Mouse (Mus musculus): ENCODE measurements around the gene Tdrd1.
A peak's percentile ranks its signal among the peaks of the same experiment; 100 is the strongest.
"Not testable (repeated sequence)": the region's sequence is repeated elsewhere in the genome, so short reads cannot be mapped to it uniquely, and the experiment has no call there.

Gene Tdrd1

GRCm38 (mm10) chr19:56826047-56826631 is at the start of gene Tdrd1:
TSS of gene Tdrd1 (plus strand) at chr19:56826209.
- DNase-seq (ENCODE audit: low read depth, low spot score): no peak

DNA sequence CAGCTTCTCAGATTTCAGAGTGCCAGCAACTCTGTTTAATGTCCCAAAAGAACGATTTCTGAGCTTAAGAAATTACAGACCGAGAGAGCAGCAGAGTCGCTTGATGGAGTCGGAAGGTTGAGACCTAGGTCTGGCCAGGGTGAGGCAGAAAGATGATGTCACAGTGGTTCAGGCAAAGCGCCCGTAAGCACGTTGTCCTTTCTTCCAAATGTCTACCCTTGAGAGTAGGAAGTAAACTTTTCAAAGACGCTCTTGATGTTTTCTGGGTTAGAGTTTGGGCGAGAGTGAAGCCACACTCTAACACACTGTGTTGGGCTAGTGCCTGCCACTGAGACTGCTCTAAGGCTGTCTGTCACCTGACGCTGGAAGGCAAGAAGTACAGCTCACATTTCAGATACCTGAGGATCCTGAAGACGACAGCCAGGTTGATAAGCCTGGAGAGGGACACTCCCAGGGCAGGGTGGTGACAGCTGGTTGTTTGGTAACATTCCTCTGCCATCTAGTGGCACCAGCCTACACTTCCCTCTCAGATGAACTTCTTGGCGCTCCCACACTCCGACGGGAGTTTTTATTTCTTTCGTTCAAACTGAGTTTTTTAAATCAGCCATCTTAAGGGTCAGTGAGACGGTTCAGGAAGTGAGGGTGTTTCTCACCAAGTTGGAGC is 49.2 kb upstream of the Tdrd1 start:
- DNase-seq (ENCODE audit: low read depth, low spot score): peak; percentile 50

DNA sequence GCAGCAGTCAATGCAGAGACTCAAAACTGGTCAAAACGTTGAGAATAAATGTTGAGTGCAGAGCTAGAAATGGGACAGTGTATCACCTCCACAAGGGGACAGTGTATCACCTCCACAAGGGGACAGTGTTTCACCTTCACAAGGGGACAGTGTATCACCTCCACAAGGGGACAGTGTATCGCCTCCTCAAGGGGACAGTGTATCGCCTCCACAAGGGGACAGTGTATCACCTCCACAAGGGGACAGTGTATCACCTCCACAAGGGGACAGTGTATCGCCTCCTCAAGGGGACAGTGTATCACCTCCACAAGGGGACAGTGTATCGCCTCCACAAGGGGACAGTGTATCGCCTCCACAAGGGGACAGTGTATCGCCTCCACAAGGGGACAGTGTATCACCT is 47.5 kb upstream of the Tdrd1 start:
- not testable (repeated sequence) for DNase-seq (ENCODE audit: low read depth, low spot score)

- DNase-seq (ENCODE audit: low read depth, low spot score): no peak
These were observed 38.1 kb upstream of the Tdrd1 start for GRCm38 (mm10) chr19:56787911-56788310.

- no peak for DNase-seq (ENCODE audit: low read depth, low spot score)
These were observed 37.1 kb upstream of the Tdrd1 start for GRCm38 (mm10) chr19:56788952-56789351.

GRCm38 (mm10) chr19:56797376-56797775 is 28.6 kb upstream of the Tdrd1 start:
- DNase-seq (ENCODE audit: low read depth, low spot score): no peak

- no peak for DNase-seq (ENCODE audit: low read depth, low spot score)
These were observed 25.8 kb upstream of the Tdrd1 start for GRCm38 (mm10) chr19:56800226-56800625.

DNA sequence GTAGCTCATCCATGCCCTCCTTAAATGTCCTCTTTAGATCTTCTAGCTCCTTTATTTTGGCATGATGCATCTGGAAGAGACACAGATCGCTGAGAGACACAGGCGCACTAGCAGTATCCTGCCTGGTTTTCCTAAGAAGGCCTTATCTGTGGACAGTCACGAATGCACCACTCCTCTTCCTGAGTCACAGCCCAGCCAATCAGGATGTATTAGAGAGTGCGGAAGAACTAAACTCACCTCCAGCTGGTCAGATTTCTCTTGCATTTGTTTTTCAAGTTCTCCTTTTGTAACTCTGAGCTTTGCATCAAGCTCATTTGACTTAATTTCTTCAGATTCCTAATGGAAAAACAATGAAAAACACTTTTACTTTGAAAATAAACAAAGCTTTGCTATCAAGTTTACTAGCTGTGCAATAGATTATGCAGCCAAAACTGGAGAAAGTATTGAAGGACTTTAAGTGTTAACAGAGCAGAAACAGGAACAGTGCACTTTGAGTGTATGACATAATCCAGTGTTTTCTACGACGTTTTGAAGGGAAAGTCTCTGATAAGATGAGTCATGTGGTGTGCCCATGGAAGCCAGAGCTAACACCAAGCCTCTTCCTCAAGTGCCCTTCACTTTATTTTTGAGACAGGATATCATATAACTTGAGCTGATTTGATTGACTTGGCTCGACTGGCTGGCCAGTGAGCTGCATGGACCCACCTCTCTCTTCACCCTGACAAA is 24.9 kb upstream of the Tdrd1 start:
- no peak for DNase-seq (ENCODE audit: low read depth, low spot score)

DNA sequence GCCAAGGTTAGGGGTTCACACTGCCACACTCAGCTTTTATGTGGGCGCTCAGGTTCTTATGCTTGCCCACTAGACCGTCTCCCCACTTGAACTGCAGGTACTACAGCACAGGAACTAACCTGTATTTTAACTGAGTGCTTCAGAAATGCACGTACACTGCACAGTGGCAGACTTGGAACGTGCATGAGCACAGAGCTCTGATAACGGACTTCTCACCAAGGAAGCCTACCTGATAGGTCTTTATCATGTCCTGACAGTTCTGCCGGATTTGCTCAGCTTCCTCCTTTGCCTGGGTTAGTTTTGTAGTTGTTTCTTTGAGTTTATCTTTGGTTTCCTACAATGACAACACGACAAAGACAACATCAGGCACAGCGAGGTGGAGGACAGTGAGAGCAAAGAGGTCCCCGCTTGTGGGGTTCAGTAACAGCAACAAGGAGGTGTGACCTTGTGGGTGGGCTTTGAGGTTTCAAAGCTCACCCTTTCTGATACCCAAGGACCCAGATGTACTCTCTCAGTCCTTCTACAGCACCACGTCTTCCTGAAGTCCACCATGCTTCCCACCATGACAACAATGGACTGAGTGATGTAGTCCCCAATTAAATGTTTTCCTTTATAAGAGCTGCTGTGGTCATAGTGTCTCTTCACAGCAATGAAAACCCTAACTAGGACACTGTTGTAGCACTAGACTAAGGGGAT is 24.2 kb upstream of the Tdrd1 start:
- DNase-seq (ENCODE audit: low read depth, low spot score): no peak

DNA sequence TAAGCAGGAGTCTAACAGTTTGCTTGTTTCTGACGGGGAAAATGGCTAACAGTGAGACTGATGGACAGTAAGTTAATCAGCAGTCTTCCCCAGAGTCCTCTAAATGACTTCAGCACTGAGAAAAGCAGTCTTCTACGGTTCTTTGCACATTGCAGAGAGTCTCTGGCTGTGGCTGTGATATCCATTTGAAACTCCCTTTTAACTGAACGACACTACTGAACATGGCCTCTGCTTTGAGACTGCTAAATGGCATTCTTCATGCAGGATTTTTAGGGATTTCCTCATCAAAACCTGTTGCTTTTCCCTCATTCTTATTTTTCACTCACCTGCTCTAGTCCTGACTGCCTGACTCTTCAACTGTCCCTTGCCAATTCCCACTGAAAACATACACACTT is 23.7 kb upstream of the Tdrd1 start:
- no peak for DNase-seq (ENCODE audit: low read depth, low spot score)

GRCm38 (mm10) chr19:56805366-56805765 is 20.6 kb upstream of the Tdrd1 start:
- DNase-seq (ENCODE audit: low read depth, low spot score): no peak

DNA sequence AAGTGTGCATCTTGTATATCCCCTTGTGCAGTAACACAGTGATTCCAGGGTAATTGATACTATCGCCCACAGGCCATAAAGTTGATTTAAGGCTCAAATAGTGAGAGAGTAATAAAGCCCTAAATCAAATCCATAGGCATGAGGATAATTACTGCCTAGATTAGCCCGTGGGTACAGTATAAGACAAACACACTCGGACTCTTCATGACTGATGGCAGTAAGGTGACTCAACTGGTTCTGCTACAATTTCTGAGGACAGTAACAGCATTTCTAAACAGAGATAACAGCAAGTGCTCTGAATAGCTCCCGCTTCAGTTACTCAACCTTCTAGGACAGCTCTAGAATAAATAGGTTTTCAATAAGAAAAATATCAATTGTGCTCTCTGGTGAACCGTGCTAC is 18.9 kb upstream of the Tdrd1 start:
- no peak for DNase-seq (ENCODE audit: low read depth, low spot score)

GRCm38 (mm10) chr19:56808771-56809170 is 17.2 kb upstream of the Tdrd1 start:
- peak; percentile 52 for DNase-seq (ENCODE audit: low read depth, low spot score)

DNA sequence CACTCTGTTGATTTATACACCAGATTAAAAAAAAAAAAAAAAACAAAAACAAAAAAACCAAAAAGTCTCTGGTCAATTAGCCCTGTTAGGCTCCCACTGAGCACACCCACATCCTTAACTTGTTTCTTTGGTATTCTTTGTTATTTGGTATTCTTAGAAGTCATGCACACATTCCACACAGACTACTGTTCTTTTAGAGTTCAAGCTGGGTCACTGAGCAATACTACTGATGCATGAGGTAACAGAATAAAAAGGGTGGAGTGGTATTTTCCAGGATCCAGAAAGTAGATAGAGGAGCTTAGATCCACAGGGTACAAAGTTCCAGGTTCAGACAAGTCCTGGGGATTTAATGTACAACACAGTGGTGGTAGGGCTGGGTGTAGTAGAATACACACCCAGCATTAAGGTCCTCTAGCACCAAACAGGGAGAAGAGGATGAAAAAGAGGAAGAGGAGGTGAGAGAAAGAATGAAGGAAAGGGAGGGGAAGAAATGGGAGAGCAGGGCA is 15.3 kb upstream of the Tdrd1 start:
- DNase-seq (ENCODE audit: low read depth, low spot score): no peak

GRCm38 (mm10) chr19:56811590-56811989 is 14.4 kb upstream of the Tdrd1 start:
- DNase-seq (ENCODE audit: low read depth, low spot score): peak; percentile 51

DNA sequence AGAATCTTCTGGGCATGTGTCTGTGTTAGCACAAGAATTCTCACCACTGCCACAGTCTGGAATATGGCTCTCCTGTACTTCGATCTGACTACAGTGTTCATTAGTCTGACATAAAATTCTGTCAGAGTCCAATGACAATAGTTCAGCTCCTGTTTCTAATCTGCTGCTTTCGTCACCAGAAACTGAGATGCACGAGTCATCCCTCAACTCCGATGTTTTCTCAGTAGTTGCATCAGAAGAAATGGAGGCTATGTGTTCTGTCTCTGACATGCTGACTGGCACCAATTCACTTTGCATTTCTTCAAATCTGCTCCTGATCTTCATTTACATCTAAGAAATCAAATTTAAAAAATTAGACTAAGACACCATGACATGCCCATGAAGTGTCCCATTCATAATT is 12.6 kb upstream of the Tdrd1 start:
- no peak for DNase-seq (ENCODE audit: low read depth, low spot score)

- no peak for DNase-seq (ENCODE audit: low read depth, low spot score)
These were observed 8.0 kb upstream of the Tdrd1 start for GRCm38 (mm10) chr19:56817851-56818526.

GRCm38 (mm10) chr19:56821040-56821797 is 4.8 kb upstream of the Tdrd1 start:
- no peak for DNase-seq (ENCODE audit: low read depth, low spot score)

DNA sequence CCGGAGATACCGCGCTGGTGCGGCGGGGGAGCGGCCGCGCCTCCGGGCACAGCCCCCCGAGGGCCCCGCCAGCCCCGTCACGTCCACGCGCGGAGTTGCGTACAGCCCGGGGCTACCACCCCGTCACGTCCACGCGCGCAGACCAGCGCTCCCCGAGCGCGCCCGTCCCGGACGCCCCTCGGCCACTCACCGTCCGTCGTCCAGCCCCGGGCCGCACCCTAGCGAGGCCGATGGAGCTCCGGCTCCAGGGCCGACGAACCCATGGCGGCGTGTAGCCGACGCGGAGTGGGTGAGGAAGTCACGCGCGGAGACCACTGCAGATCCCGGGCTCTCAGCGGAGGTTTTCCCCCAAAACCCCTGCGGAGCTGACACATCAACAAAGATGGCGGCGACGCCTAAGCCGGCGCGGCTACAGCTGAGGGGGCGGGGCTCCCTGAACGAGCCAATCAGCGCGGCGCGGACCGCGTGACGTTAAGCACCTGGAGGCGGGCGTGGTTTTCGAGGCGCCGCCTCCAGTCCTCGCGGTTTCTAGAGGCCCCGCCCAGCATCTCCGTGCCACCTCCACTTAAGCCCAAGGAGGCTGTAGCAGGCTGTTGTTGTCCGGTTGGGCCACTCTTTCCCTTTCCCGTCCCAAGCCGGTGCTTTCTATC is 4.1 kb upstream of the Tdrd1 start, which contains the start of gene Ccdc186:
TSS of gene Ccdc186 (minus strand) at position 393 of the 650 bp plus-strand sequence.
- DNase-seq (ENCODE audit: low read depth, low spot score): peak; percentile 97

DNA sequence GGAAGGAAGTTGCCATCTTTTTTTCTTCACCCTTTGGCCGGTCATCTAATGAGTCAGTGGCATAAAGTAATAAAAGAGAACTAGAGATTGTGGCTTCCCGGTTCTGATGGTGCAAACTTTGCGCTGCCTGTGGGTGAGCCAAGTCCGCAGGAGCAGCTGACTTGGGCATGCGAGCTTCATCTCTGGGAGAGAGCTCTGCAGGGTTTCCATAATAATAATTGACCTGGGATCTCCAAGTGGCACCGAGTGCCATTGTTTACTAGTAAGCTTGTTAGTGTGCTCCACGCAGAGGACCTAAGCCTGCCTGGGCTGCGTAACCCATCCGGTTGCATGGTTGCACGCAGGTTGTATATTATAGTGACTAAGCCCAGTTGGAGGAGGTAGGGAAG is 3.6 kb upstream of the Tdrd1 start:
- DNase-seq (ENCODE audit: low read depth, low spot score): no peak
